Mouse (Mus musculus): ENCODE measurements around the gene Mttp.

DNA sequence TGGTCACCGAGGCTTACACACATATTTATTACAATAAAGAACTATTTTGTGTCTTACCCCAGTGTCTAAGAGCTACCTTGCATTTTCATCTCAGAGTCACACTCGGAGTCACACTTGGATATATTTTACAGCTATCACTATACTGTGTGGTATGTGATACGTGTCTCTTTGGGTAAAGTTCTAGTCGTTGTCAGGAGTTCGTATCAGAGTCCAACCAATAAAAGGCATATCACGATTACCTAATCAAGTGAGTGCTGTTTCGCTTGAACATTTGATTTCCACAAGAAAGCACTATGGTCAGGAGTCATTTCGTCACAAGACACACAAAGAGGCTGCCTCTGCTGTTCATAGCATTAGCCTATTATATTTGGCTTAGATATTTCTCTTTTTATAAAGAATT lies 11.3 kb downstream of the Mttp start:
- TF ChIP-seq POLR2A (IDR thresholded peaks at IDR 0.05; ENCODE audit: insufficient read depth, low read length) = no peak
- no peak for TF ChIP-seq EP300 (IDR thresholded peaks at IDR 0.05; ENCODE audit: insufficient read depth, low read depth, low read length)
- no peak for TF ChIP-seq CTCF (IDR thresholded peaks at IDR 0.05; ENCODE audit: low read depth, low read length)
